Mouse (Mus musculus): ENCODE measurements around the gene Olfr1353.
"Not testable (repeated sequence)": the region's sequence is repeated elsewhere in the genome, so short reads cannot be mapped to it uniquely, and the experiment has no call there.

The Olfr1353 gene

GRCm38 (mm10) chr10:78963009-78963408, at the start of gene Olfr1353:
Gene Olfr1353 (plus strand): TSS chr10:78963309.
- DNase-seq (ENCODE audit: low read depth, low spot score) = not testable (repeated sequence)

DNA sequence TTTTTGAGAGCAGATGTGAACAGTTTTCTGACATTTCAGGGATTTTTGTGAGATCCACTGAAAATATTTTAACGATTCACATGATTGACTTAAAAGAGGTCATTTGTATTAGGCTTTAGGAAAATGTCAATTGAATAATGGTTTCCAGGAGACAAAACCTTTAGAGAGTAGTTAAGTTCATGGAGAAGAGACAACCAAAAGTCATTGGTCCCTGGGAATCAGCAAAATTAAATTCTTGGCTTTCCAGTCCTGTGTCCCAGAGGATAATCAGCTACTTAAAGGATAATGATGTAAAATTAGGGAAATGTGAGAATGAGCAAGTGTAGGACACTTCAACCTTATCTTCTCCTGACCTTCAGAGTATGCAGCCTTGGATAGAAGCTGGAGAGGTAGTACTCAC, 12.8 kb upstream of the Olfr1353 start, which contains the start of gene Olfr8:
Gene Olfr8 (plus strand): TSS at position 301 of the 400 bp plus-strand sequence.
- DNase-seq (ENCODE audit: low read depth, low spot score) = not testable (repeated sequence)

DNA sequence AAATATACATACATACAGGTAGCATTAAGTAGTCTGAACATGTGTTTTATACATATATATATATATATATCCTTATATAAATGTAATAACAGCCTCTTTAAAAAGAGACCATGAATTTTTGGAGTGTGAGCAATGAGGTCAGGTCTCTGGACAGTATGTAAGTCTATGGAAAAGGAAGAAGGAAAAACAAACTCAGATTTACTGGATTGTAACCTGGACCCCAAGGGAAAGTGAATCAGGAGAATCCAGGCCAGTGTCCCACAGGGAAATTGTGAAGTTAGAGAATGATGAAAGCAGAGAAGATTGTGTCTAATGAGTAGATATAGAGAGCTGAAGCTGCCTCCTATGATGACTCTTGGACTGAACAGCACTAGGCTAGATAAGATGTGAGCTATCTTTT, 17.6 kb downstream of the Olfr1353 start, which contains the start of gene Olfr1352:
Gene Olfr1352 (plus strand): TSS at position 301 of the 400 bp plus-strand sequence.
- no peak for DNase-seq (ENCODE audit: low read depth, low spot score)

DNA sequence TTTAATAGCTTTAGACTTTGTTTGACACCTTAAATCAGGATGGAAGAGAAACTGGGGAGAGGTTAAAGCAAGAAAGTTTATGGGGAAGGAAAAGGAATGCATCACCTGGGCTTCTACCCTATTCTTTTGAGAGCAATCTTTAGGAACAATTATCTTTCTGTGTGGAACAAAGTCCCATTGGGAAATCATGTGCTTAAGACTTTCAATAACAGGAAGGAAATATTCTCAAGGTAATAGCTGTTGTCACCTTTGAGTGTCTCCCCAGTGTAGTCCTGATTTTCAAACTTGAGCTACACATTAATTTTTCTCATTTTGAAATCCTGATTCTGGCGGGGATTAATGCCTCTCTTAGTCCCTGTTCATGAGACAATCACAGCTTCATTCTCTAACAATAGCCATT, 49.1 kb downstream of the Olfr1353 start, which contains the start of gene Olfr1351:
Gene Olfr1351 (plus strand): TSS at position 301 of the 400 bp plus-strand sequence.
- no peak for DNase-seq (ENCODE audit: low read depth, low spot score)

Measured in brain, embryonic 18.5 days (tissue).